Mouse (Mus musculus) embryo, embryonic 11 days (tissue): ENCODE results near the gene Rpl29.

ENCODE experiments used
- DNase-seq: peaks from one replicate; pipeline ENCODE4 v3.0.0-alpha.2; 2015

Gene Rpl29

DNA sequence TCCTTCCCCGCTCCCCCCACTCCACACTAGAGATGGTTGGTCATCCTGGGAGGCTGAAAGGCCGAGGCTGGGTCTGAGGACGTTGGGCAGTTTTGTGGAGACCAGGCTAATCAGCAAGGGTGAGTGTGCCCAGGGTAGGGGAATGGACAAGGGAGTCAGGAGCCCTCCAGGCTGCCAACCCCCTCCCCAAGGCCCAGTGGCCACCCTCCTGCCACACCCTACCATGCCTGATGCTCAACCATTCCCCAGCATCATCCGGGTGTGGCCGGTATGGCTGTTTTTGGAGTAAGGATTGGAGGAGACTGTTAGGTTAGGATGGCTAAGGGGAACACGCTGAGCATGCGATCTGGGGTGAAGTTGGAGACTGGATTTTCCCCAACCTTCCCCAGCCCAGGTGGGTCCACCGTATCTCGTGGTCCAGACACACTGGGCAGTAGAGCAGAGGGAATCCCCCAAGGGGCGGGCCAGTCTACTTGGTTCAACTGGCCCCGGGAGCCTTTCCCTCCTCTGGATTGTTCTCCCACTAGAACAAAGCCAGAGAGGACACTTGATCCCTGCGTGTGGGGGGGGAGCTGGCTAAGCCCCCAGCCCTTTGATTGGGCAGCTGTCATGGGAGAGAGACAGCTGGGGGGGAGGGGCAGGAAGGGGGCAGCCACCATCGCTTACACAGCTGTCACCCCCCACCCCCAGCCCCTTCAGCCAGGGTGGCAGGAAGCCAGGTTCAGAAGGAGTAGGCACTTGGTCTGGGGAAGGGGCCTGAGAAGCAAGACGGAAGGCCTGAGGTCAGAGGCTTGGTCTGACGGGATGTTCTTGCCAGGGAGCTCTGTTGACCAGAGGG, 27.3 kb downstream of the Rpl29 start:
- peak; percentile 86 for DNase-seq

DNA sequence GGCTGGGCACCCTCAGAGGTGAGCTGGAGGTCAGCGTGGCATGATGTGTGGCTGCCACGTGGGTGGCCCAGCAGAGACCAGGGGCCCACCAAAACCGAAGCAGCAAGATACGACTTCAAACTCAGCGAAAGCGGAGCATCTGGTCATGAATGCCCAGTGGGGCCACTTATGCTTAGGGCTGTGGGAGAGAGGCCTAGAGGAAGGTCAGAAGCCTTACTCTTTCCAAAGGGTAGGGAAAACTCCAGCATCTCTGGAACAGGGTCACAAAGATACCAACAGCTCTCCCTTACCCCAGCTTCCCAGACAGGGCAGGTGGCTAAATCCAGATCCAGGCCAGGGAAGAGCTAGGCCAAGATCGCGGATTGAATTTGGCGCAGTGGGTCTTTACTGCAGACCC, 27.9 kb downstream of the Rpl29 start:
- DNase-seq, result no peak

DNA sequence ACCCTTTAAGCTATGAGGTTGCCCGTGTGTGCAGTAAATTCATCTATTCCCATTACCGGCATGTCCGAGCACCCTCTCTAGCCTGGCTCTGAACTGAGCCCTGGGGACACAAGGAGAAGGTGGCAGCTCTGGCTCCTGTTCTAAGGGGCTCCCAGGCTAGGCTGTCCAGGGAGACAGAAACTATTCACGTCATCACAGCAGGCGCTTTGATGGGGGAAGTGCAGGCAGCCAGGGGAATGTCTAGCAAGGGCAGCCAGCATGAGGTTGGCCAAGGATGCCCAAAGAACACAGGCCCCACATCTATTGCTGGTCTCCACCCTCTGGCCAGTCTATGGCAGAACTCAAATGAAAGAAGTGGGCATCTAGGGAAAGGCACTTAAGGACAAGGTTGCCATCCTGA, 28.7 kb downstream of the Rpl29 start:
- DNase-seq, result no peak

DNA sequence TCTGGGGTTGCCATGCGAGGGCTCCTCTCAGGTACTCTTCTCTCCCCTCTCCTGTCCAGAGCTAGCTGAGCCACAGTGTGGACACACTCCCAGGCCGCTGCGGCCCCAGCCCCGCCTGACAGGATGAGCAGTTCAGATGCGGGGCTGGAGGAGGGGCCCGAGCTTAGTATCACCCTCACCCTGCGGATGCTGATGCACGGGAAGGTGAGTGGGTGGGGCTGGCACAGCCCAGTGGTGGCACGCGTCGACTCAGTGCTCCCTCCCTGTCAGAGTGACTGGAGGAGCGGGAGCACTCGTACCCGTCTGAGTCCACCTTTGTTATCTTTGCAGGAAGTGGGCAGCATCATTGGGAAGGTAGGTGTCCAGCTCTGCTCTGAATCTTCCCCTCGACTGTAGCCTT, 30.7 kb downstream of the Rpl29 start:
- DNase-seq, result no peak

DNA sequence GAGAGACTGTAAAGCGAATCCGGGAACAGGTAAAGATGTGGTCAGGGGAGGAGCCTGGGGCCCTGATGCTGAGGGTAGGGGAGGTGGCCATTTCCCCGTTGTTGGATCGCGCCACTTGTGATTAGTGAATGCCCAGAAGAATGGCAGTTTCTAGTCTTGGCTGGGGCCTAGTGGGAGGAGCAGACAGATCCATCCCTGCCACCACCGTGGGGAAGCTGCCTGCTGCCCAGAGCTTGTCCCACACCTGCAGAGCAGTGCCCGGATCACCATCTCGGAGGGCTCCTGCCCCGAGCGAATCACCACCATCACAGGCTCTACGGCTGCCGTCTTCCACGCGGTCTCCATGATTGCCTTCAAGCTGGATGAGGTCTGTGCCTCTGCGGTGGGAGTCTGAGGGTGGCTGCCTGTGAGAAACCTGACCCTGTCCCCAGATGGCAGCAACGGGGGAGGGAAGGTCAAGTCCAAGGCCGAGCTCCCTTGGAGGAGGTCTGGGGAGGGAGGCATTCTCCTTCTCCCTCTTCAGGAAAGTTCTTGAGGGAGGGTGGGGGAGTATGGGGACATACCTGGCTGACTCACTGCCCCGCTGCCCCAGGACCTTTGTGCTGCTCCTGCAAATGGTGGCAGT, 31.3 kb downstream of the Rpl29 start:
- DNase-seq, result no peak

DNA sequence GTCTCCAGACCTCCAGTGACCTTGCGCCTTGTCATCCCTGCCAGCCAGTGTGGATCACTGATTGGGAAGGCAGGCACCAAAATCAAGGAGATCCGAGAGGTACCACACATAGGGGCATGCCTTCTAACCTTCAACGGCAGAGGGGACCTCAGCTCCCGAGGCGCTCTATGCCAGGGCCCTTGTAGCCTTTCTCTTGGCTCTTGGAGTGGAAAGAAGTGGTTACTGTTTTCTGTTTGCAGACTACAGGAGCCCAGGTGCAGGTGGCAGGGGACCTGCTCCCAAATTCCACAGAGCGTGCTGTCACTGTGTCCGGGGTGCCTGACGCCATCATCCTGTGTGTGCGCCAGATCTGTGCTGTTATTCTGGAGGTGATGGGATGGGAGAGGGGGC, 31.8 kb downstream of the Rpl29 start:
- no peak for DNase-seq

DNA sequence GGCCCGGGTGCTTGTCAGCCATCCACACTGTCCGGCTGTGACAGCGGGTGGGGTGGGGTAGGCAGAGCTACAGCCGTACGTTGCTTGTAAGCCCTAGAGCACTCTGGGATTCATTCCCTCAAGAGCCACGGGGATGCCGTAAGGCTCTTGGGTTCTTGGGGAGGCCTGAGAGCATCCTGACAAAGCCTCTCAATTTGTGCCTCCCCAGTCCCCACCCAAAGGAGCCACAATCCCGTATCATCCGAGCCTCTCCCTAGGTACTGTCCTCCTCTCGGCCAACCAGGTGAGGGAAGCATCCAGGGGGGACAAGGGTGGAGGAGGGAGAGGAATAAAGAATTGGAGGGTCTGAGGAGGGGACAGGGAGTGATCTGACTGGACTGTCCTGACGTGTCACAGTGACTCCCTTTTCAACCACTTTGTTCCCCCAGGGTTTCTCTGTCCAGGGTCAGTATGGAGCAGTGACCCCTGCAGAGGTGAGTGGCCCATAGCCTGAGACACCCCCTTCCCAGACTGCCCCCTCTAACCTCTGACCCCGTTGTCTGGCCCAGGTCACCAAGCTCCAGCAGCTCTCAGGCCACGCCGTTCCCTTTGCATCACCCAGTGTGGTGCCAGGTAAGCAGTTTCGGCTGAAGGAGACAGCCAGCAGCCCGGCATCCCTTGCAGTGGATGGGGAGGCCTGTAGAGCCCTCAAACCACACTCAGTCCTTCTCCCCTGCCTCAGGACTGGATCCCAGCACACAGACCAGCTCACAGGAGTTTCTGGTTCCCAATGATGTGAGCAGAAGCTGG, 32.6 kb downstream of the Rpl29 start:
- no peak for DNase-seq

DNA sequence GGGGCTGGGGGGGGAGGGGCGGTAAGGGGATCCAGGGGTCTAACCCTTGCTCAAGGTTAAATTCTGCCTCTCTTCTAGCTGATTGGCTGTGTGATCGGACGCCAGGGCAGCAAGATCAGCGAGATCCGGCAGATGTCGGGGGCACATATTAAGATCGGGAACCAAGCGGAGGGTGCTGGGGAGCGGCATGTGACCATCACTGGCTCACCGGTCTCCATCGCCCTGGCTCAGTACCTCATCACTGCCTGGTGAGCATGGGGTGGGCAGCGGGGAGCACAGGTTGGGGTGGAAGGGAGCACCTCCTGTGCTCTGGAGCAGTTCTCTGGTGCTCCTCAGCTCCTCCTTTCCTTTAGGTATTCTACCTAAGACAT, 33.2 kb downstream of the Rpl29 start:
- no peak for DNase-seq

DNA sequence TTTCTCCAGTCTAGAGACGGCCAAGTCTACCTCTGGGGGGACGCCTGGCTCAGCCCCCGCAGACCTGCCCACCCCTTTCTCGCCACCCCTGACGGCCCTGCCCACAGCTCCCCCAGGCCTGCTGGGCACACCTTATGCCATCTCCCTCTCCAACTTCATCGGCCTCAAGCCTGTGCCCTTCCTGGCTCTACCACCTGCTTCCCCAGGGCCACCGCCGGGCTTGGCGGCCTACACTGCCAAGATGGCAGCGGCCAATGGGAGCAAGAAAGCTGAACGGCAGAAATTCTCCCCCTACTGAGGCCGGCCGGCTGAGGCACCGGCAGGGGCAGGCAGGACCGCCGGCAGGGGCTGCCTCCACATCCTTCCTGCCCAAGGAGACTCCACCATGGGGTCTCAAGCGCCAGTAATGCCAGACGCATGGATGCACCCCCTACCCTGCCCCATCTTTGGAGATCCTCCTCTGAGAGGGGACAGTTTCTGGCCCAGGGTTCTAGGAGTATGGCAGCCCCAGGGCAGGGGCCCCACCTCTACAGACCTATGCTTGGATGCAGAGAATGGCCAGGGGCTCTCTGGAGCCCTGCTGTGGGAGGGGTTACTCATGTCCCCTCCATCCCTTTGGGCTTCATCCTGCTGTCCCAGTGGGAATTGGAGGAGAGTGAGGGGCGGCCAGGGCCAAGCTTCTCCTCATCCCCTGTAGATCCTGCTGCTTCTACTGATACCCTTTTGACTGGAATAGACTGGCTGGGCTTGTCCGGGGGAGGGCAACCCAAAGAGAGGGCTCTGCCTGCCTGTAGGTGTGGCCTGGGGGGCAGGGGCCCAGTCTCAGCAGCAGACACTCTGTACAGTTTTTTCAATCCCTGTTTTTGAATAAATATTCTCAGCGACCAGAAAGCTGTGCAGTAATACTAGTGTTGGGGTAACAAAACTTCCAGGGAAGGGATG, 34.1 kb downstream of the Rpl29 start:
- DNase-seq, result no peak

DNA sequence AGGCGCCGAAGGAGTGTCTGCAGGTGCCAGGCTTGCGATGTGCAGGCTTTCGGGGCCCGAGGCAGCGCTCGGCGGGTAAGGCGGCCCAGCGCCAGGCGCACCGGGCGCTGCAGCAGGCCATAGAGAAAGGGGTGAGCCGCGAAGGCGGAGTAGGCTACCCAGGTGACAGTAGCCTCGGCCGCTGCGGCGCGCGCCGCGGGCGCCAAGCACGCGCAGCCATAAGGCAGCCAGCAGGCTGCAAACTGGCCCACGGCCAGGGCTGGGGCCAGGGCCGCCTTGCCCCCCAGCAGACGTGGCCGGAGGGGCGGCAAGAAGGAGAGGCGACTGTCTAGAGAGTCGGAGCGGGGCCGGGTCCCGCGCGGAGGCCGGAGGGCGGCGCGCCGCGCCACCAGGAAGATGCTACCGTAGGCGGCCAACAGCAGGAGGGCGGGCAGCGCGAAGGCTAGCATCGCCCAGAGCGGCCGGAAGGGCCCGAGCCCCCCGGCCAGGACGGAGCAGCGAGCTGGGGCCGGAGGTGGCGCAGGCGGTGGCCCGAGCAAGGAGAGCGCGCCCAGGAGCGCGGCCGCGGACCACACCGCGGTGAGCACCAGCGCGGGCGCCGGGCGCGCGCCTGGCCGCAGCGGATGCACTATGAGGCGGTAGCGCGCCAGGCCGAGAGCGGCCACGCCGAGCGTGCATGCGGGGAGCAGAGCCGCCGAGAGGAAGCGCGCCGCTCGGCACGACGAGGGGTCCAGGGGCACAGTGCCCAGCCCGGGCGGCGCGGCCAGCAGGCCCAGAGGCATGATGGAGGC, 35.7 kb downstream of the Rpl29 start:
- DNase-seq, result peak; percentile 91

DNA sequence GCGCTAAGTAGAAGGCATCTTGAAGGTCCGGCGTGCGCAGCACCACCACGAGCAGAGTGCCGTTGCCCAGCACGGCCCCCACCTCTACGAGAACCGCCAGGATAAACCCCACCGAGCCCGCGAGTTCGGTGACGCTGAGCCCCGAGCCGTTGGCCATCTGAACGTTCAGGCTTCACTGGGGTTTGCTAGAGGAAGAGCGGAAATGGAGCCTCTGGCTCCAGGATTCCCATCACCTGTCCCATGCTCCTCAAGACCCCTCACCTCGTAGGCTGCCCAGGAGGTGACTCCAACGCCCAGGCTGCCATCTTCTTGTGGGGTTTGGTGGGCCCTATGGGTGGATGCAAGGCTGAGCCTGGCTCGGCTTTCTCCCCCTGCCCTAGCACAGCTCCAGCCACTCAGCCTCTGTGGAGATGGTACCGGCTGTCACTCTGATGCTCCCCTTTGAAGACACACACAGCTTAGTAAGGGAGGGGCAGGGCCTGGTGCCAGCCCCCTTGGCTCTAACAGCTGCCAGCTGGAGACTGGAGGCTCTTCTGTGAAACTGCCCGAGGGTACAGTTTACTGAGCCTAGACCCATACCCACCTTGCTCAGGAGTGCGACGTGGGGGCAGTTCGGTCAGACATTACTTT, 36.4 kb downstream of the Rpl29 start, which contains the start of gene Gpr62:
Gpr62 (minus strand) TSS at position 368 of the 630 bp plus-strand sequence.
- DNase-seq, result no peak

DNA sequence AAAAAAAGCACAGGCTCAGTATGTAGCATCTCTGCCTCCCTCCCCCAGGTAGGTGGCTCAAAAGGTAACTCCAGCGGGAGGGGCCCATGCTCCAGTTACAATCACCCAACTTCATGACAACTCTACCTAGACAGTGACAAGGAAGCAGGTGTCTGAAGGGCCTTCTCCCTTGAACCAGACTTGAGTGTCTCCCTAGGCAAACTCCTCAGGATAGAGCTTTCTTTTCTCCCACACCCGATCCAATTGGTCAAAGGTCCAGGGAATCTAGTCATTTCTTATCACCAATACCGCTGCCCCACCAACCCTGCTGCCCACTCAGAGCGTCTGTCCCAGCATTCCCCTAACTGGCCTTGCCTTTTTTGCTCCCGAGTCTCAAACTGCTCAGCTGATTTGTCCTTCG, 37.5 kb downstream of the Rpl29 start:
- DNase-seq, result no peak

DNA sequence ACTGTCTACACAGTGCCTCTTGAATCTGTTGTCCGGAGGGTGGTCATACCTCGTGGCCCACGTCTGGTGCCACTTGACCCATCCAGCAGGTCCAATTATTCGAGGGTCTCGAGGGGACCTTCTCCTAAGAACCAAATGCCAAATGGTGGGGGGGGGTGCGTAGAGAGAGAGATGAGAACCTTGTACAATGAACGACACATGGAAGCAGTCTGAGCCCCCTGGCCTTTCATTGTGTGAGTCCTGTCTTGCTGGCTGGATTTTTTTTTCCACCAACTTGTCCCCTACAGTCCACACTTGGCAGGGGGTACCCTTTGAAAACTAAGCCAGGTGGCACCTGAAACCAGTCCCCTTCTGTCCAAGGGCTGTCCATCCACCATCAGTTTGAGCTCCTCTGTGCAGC, 38.5 kb downstream of the Rpl29 start:
- no peak for DNase-seq

DNA sequence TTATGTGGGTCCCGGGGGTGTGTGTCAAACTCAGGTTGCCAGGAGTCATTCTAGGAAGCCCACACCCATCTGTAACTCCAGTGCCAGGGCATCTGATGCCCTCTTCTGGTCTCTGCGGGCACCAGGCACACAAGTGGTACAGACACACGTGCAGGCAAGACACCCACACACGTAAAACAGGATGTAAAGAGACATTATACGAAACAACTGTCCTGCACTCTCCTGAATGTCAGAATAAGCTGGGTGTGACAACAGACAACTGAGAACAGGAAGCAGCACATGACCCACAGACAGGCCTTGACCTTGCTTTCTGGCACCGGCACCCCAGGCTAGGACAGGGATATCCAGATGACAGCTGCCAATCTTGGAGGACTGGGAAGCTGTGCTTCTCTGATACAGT, 40.1 kb downstream of the Rpl29 start:
- DNase-seq, result no peak

DNA sequence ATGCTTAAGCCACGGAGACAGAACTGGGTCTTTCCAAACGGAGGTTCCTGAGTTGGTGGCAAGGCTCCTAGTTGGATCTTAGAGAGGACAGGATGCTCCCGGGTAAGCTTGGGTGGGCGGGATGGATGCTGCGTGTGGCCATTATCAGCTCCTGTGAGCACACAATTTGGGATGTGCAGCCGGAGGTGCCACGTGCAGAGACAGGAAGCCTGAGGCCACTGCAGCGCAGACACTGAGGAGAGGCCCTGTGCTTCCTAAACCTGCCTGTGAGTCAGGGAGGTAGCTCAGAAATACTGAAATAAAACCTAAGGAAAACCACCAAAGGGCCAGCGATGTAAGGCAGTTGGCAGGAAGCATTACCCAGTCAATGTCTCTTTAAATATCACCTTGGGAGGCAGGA, 40.5 kb downstream of the Rpl29 start:
- DNase-seq, result no peak

DNA sequence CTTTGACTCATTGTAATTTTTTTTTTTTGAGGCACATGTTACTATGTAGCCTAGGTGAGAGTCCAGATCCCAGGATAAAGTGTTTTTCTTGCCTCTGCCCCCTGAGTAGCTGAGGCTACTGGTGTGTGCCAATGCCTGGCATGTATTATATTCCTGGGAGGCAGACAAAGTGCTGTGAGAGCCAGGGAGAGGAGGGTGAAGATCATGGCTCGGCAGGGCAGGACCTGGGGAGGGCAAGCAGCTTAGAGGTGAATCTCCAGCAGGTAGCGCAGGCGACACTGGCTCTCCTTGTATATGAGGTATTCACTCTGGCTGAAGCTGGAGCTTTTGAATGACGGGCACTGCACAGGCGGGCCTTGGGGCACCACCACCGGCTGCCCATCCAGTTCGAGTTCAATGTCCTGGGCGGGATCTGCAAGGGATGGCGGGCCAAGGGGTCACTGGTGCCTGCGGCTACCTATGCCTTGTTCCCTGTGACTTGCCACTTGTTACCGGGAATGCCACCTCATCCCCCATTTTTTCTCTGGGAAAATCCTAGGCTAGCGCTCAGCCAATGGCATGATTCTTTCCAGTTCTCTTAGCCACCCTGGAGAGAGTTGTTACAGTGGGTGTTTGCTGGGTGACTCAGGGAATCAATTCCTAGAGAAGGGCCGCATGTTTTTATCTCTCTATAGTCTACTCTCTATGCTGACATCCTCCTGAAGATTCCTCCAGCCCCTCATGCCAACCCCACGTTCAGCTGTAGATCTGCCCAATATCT, 41.9 kb downstream of the Rpl29 start:
- no peak for DNase-seq

DNA sequence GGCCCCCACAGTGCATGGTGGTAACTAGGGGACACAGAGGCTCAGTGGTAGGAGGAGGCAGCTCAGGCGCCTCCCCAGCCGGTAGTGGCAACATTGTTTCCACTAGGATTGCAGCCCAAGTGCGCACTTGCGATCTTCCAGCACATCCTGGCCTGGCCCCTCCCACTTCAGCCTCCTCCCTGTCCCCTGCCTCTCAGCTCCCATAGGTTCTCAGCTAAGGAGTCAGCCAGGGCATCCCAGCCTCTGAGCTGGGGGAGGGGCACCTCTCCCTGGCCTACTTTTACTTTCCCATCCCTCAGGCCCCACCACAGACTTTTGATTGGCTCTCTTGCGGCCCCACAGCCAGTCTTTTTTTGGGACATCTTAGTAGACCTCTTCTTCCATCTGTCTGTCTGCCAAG, 42.6 kb downstream of the Rpl29 start:
- DNase-seq, result peak; percentile 63

DNA sequence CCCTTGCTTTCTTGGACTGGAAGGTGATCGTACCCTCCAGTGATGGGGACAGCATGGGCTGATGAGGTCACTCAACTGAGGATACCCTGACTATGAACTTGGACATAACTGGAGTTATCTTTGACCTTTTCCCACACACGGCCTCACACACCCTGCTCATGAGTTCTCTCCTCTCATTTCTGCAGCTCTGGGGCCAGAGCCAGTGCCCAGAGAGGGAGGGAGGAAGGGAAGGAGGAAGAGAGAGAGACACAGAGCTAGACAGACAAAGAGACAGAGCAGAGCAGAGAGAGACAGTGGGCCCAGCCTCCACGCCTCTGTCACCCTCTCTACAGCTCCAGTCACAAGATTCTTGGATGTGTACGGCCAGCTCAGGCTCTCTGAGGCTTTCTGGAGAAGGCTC, 43.1 kb downstream of the Rpl29 start:
- DNase-seq, result no peak

DNA sequence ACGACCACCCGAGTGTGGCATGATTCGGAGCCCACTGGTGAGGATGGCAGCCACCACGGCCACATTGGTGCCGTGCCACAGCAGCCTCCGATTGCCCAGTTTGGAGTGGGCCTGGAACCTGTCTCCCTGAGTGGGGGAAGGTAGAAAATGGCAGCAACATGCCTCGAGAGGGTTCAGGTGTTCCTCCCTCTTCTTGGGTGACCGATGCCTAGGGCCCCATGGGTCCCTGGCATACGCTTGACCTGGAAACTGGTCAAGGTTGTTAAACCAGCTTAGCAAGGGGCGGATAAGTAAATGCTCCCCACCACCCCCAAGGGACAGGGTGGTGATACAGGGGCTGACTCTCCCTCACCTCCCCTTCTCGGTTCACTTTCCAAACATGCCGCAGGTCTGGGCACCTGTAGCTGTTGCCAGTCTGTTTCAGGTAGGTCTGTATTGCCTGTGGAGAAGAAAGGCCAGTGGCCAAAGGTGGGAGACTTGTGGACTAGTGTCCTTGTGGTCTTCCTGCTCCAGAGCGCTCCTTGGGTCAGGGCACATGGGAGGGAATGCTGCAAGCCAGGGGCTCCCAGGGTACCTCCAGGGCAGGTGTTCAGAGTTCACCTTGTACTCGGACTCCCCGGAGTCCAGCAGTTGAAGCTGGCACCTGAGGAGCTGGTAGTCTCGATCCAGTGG, 44.0 kb downstream of the Rpl29 start:
- no peak for DNase-seq

DNA sequence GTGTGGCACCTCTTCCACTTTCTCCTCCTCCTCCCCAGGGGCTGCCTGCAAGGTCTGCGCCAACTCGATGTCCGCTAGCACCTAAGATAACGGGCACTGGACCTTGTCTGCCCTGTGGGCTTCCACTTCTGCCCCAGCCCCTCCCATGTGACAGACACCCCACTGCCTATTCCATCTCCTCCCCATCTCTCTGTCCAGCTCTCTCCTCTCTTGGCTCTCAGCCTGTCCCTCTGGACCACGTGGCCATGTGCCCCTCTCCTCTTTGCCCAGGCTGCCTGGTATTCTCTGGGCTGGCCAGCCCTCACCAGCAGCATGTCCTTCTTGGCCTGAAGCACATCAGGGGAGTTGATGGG, 44.5 kb downstream of the Rpl29 start:
- no peak for DNase-seq
